Mouse (Mus musculus) urinary bladder, adult 18-20 months (tissue): ENCODE results near the gene Tspan4.

ENCODE experiments used
- DNase-seq, 2 experiments: peaks; one replicate each; pipeline ENCODE4 v3.0.0; 2022; ENCODE audit warnings: low spot score in 2 of 2, mixed read lengths in 2 of 2

Gene Tspan4

GRCm38 (mm10) chr7:141476981-141477370 is 1.9 kb downstream of the Tspan4 start:
- no peak for DNase-seq

- DNase-seq = no peak
Measured at GRCm38 (mm10) chr7:141477578-141478269, 2.7 kb downstream of the Tspan4 start.

- no peak for DNase-seq
Measured at GRCm38 (mm10) chr7:141478270-141478748, 3.3 kb downstream of the Tspan4 start.

- DNase-seq = no peak
Measured at GRCm38 (mm10) chr7:141480842-141481497, 5.9 kb downstream of the Tspan4 start.

- no peak for DNase-seq
Measured at GRCm38 (mm10) chr7:141481498-141482401, 6.7 kb downstream of the Tspan4 start.

GRCm38 (mm10) chr7:141482531-141483024 is 7.5 kb downstream of the Tspan4 start:
- DNase-seq = no peak

GRCm38 (mm10) chr7:141483114-141483653 is 8.1 kb downstream of the Tspan4 start:
- no peak for DNase-seq

GRCm38 (mm10) chr7:141484186-141485120 is 9.4 kb downstream of the Tspan4 start:
- DNase-seq = no peak

- no peak for DNase-seq
Measured at GRCm38 (mm10) chr7:141485186-141485585, 10.1 kb downstream of the Tspan4 start.

- no peak for DNase-seq
Measured at GRCm38 (mm10) chr7:141485606-141486005, 10.6 kb downstream of the Tspan4 start.

GRCm38 (mm10) chr7:141486239-141486638 is 11.2 kb downstream of the Tspan4 start:
- no peak for DNase-seq

GRCm38 (mm10) chr7:141487141-141487540 is 12.1 kb downstream of the Tspan4 start:
- DNase-seq = no peak

GRCm38 (mm10) chr7:141491151-141491550 is 16.1 kb downstream of the Tspan4 start:
- no peak for DNase-seq

- no peak for DNase-seq
Measured at GRCm38 (mm10) chr7:141492738-141493137, 17.7 kb downstream of the Tspan4 start.

- DNase-seq = no peak
Measured at GRCm38 (mm10) chr7:141493729-141494128, 18.7 kb downstream of the Tspan4 start.

- no peak for DNase-seq
Measured at GRCm38 (mm10) chr7:141495379-141495778, 20.3 kb downstream of the Tspan4 start.

- no peak for DNase-seq
Measured at GRCm38 (mm10) chr7:141495940-141496339, 20.9 kb downstream of the Tspan4 start.

GRCm38 (mm10) chr7:141497600-141497999 is 22.6 kb downstream of the Tspan4 start:
- DNase-seq = no peak

- no peak for DNase-seq
Measured at GRCm38 (mm10) chr7:141501820-141502555, 26.9 kb downstream of the Tspan4 start.

- no peak for DNase-seq
Measured at GRCm38 (mm10) chr7:141502556-141502905, 27.5 kb downstream of the Tspan4 start.
